Mouse (Mus musculus): Measurements from ENCODE around the gene Cers6.

Gene Cers6

DNA sequence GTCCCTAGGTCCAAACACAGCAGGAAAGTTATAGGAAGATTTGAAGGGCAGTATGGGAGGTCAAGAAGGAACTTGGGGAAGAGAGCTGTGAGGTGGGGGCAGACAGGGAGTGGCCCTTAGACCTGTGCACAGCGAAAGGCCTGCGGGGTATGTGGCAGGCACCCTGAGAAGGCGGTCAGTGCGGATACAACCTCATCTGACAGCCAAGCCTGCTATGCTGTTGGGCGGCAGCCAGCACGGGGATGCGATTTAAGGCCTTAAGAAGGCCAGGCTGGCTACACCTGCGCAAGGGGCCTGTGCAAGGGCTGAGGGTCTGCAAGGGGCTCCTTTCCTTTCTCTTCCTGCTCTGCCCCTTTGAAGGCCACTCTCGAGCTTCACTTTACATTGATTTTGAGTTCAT is 63.1 kb downstream of the Cers6 start:
- DNase-seq, result no peak

DNA sequence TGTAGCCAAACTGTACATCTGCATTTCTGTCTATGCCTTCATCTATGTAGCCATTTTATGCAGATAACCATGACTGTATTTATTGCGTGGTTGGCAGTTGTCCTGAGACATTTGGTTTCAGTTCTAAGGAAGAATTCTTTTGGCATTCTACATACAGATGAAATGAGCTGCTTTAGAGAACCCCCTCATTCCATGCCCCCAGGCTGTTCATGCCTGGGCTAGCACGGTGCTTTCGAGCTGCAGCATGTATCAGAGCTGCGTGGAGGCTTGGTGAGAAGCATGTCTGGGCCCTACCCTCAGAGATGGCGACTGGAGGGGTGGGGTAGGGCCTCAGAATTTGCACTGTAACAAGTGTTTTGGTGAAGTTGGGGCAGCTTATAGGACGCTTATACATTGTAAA is 64.3 kb downstream of the Cers6 start:
- no peak for DNase-seq

GRCm38 (mm10) chr2:68926913-68927790 is 65.9 kb downstream of the Cers6 start:
- DNase-seq, result no peak

DNA sequence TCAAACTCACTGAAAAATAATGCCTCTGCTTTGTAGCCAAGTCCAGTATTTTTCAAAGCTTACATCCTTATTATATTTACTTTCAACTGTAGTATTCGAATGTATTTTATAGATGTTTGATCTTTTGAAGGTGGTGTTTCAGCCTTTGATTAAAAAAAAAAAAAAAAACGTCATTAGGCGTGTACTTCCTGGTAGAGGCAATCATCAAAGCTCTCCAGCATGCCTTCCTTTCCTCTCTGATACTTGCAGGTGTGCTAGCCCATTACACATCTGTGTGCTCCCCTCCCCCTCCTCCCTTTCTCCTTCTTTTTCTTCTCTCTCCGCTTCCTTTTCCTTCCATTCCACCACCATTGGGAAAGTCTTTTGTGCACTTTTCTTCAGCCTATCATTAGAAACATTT is 71.0 kb downstream of the Cers6 start:
- no peak for DNase-seq

DNA sequence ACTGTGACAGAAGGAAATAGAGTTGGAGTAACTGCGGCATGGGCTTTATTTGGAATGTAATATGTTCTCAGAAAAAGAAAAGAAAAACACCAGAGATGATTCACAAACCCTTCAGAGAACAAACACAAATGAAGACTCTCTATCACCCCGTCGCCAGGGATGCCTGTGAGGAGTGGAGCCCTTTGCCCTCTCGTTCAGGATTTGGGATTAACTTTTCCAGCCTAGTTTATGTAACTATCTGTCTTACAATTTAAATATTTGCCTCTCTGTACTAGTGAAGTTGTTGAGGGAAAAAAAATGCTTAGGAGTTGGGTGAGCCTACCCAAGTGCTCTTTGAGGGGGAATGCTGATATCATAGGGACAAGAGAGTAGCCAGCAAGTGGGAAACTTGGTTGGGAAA is 71.4 kb downstream of the Cers6 start:
- DNase-seq, result no peak

DNA sequence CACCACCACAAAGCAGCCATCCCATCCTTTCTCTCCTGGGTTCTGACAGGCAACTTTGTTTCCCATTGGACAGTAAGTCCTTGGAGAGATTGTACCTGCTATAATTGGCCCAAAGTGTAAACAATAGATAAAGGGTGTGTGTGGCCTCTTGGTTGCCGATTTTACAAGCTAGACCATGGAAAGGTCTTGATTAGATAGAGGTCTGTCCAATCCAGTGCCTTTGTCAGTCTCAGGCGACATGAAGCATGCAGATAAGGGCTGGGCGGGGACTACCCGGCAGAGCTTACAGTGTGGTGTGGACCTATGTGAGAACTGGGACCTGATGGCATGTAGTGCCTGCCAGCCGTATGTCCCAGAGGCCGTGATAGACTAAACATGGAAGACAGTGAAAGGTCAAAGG is 73.4 kb downstream of the Cers6 start:
- no peak for DNase-seq

- DNase-seq, result no peak
Observed at GRCm38 (mm10) chr2:68935721-68936294, 74.6 kb downstream of the Cers6 start.

DNA sequence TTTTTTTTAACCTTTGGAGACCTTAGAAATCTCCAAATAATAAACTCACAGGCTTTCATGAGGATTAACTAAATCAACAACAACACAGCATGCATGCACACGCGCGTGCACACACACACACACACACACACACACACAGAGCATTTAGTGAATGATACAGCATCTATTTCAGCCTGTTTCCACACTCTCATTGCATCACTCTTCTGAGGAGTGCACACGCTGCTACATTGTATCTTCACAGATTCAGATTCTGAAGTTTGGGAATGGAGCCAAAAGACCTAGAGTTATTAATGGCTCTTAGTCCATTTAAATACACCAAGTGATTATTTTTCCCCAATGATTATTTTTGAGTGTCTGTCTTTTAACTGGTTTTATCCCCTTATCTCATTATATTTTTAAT is 75.5 kb downstream of the Cers6 start:
- DNase-seq, result no peak

DNA sequence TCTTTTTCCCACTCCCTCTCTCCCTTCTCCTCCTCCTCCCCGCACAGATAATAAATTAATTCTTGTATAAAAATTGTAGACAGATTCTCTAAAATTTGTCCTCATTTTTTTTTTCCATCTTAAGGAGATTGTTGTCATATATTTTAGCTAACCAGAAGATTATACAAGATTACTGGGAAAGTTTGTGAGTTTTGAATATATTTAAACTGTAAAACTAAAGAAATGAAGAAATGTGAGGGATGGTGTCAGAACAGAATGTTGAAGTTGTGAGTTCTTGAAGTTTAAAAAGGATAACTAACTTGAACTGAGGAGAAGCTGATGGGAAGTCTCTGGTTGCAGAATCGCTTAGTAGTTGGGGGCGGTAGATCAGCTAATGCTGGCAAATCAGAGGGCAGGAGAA is 76.6 kb downstream of the Cers6 start:
- no peak for DNase-seq

DNA sequence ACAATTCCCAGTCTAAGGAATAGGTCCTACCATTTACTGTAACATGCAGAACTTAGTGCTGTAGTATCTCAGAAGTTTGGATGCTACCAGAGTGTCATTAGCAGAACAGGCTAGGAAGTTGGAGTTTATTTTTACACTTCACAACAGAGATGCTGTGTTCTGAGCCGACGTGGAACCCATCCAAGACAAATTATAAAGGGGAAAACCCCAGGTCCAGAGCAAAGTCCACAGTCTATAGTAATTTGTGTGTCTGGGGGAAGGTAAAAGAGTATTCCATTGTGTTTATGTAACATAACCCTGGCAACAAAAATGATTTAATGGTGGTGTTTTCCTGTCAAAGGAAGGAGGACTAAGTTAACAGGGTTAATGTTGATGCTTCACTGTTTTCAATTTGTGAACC is 83.7 kb downstream of the Cers6 start:
- DNase-seq, result no peak

GRCm38 (mm10) chr2:68945976-68946375 is 84.7 kb downstream of the Cers6 start:
- no peak for DNase-seq

- DNase-seq, result no peak
Observed at GRCm38 (mm10) chr2:68946819-68947218, 85.6 kb downstream of the Cers6 start.

DNA sequence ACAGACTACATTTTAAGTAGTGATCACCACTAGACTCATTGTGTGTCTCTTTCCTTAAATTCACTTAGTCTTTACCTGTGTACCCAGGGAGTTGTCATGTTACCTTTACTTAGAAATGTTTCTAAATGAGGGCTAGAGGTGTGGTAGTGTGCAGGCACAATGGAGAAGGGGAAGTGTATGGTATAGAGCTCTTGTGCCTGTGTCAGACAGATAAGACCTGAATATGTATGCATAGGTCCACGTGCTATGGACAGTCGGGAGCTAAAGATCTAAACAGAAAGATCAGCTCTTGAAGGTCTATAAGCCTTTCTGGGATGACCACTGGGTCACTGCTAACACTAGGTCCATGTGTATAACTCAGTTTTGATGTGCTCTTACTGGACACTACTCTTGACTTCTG is 87.9 kb downstream of the Cers6 start:
- no peak for DNase-seq

- no peak for DNase-seq
Observed at GRCm38 (mm10) chr2:68949728-68950127, 88.5 kb downstream of the Cers6 start.

- DNase-seq, result no peak
Observed at GRCm38 (mm10) chr2:68951706-68952105, 90.5 kb downstream of the Cers6 start.

DNA sequence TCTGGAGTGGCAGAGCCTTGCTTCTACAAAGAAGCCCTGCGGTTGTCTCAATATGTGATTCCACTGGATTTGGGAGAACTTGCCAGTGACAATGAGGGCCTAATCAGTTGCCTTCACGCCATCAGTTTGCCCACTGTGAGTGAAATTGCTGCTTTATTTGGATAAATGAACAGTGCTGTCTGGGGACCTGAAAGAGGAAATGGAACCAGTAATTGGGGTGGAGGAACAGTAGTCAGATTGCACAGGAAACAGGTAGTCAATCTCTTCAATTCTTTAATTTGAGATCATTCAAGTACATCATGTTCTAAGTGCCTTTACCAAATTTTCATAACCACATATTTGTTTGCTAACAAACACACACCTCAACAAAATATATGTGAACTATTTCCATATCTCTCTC is 92.4 kb downstream of the Cers6 start:
- DNase-seq, result no peak

DNA sequence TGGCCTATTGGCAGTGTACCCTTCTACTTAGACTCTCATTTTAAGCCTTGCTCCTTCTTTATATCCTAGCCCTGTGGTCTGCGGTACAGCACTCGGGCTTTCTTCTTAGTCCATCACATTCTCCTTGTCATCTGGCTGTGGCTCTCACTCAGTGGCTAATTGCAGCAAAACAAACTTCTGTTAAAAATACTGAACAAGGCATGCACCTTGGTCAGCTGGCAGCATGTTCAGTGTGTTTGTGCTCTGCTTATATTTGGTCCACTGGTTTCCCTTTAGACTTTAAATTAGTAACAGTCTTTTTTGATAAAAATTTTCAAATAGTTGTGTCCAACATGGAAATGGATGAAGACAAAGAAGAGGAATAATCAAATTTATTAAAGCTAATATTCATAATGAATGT is 94.3 kb downstream of the Cers6 start:
- no peak for DNase-seq

GRCm38 (mm10) chr2:68956146-68956545 is 94.9 kb downstream of the Cers6 start:
- DNase-seq, result no peak

GRCm38 (mm10) chr2:68957831-68958230 is 96.6 kb downstream of the Cers6 start:
- no peak for DNase-seq

- no peak for DNase-seq
Observed at GRCm38 (mm10) chr2:68959573-68959972, 98.3 kb downstream of the Cers6 start.

DNA sequence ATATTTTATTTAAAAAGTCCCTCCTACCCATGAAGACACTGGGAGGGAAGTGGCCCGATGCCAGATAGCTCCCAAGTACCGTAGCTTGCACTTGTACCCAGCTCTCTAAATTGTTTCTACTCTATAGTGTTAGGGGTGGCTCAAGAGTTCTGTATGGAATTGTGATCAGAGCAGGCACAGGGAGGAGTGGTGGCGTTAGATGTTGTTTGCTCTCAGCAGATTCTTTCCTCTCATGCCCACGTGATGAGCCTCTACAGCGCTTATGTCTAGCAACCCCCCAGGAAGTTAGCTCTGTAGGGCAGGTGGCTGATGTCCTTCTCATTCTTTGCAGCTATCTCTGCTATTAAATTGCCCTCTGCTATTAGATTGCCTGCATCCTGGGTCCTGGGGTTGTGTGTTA is 98.8 kb downstream of the Cers6 start:
- no peak for DNase-seq

GRCm38 (mm10) chr2:68960620-68961019 is 99.4 kb downstream of the Cers6 start:
- no peak for DNase-seq

GRCm38 (mm10) chr2:68966360-68966759 is 105.1 kb downstream of the Cers6 start:
- no peak for DNase-seq

- DNase-seq, result no peak
Observed at GRCm38 (mm10) chr2:68968028-68968427, 106.8 kb downstream of the Cers6 start.

GRCm38 (mm10) chr2:68971840-68972239 is 110.6 kb downstream of the Cers6 start:
- DNase-seq, result no peak
